Mouse (Mus musculus): Measurements from ENCODE around the gene Cacna1d.

The Cacna1d gene

DNA sequence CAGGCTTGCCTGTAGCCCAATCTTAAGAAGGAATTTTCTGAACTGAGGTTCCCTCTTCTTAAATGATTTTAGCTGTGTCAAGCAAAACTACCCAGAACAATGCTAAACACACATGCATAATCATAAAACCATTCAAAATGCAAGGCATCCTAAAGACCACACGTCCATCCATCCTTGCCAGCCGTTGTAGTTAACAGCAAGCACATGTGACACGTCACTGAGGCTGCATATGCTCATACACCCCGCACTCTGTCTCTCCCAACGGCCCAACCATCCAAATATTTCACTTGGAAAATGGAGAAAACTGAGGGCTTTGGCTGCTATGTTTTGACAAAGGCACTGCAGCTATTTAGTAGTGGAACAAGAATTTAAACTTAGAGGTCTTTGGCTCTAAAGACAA is 220.9 kb downstream of the Cacna1d start:
- DNase-seq (ENCODE audit: low read depth, low spot score): no peak

DNA sequence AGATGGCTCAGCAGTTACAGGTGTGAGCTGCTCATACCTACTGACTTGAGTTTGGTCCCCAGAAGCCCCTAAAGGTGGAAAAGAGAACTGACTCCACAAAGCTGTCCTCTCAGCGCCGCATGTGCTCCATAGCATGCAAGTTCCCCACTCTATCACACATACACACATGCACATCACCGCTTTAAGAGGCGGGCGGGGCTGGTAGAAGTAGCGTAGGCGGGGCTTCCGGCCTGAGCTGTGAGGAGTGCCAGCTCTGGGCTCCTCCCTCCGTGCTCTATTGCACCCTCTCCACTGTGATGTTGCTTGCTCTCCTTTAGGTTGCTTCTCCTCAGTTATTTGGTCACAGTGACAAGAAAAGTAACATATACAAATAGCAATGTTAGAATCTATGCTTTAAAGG is 225.5 kb downstream of the Cacna1d start:
- peak; percentile 27 for DNase-seq (ENCODE audit: low read depth, low spot score)

DNA sequence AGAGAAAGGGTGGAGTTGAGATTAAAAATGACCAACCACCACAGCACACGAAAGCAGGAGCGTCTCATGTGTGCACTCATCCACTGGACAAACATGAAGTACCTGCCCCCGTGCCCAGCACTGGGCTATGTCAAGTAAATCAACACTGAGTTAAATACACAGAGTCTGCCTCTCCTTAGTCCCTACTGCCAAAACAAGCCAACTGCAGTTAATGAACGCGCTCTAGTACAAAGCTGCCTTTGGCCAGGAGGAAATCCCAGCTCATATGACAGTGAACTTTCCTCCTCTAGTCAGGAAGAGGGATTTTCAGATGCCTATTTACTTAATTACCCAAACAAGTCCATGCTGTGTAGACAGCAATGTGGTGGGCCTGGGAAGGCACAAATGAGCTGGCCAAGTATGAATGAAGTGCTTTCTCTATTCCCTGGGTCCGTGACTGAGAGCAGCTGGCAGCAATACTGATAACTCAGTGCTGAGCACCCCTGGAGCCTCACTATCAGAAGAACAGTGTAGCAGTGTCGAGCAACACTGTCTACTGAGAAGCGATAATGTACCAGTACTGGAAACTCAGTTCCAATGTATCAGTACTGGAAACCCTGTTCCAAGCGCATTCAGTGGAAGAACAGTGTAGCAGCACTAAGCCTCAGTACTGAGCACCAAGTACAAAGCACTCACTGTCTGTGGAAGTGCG is 229.5 kb downstream of the Cacna1d start:
- DNase-seq (ENCODE audit: low read depth, low spot score): no peak

DNA sequence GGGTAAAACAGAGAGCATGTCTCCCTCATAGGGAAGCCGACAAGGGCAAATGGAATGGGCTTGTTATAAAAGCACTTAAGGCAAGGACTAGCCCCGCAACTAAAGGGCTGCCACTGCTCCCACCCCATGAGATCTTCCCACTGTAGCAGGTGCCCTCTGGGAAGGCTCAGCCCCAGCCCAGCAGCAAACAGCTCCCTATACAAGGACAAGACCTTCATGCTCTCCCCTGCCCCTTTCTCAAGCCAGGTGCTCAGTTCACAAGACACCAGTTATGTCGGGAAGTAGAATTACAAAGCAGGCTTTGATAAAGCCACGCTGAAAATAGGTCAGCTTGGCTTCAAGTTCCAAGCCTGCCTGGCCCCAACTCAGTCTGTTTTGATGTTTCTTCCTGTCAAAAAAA is 233.6 kb downstream of the Cacna1d start:
- DNase-seq (ENCODE audit: low read depth, low spot score): no peak

DNA sequence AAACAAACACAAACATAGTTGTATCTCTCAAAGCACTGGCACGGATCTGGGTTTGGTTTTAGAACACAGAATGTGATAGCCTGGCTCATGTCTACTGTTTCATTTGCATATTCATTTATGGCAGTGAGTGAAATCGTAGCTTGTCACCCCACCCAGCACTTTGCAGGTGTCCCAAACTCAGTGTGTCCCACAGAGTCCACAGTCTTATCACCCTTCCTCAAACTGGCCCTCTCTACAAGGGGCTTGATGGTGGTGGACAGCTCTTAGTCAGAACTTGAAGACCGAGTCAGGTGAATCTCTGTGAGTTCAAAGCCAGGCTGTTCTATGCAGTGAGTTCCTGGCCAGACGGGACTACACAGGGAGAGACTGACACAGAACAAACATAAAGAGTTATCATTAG is 234.8 kb downstream of the Cacna1d start:
- DNase-seq (ENCODE audit: low read depth, low spot score): no peak

DNA sequence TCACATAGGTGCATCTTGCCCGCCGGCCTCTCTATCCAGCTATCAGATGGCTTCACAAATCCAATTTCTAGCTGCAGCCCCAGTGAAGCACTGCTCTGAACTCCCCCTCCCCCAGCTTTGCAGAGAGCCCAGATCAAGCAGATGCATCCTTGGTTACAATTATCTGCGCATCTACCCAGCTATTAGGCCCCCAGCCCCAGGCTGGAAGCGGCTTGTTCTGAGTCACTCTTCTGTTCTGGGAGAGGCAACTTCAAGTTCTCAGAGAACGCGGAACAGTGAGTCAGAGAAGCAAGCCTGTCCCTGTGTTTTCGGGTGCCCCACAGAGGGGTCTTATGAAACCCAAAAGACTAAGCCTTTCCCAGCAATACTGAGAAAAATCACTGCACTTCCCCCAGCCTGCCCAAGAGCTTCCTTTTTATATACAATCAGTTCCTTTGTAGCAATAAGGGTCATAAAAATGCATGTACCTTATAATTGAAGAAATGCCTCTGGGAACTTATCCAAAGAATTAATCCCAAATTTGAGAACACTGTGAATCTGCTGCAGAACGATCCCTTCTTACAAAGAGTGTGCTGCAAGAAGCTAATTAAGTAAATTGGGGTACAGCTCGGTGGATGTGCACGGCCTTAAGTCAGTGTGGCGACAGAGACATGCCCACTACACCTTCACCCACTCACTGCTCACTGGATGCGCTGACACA is 235.4 kb downstream of the Cacna1d start:
- DNase-seq (ENCODE audit: low read depth, low spot score): no peak

DNA sequence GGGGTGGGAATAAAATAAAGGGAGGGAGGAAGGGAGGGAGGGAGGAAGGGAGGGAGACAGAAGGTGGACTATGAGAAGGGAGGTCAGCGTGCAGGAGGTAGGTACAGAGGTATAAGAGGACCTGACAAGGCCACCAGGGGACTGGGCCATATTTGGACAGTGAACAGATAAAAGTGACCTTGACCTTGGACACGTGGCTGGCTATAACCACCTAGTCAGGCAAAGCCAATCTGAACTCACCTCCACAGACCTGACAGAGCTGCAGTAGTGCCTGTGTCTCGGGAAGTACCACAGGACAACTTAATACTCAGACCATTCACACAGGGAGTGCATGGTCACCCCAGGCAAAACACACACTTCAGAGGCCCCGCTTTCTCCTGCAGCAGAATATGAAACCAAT is 236.5 kb downstream of the Cacna1d start:
- no peak for DNase-seq (ENCODE audit: low read depth, low spot score)

DNA sequence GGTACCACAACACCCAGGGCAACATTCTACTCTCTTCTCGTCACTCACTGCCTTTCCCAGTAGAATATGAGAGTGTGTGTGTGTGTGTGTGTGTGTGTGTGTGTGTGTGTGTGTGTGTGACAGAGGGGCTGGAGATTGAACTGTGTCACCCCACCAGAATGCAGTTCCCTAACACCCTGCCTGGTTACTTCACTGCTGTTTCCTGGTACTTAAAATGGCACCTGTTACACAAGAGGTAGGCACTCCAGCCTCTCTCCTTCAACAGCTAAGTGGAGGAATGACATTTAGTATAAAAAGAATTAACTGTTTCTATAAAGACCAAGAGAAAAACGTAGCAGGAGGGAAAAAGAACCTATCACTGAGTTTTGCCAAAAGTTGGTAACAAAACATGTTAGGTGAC is 238.4 kb downstream of the Cacna1d start:
- DNase-seq (ENCODE audit: low read depth, low spot score): no peak

DNA sequence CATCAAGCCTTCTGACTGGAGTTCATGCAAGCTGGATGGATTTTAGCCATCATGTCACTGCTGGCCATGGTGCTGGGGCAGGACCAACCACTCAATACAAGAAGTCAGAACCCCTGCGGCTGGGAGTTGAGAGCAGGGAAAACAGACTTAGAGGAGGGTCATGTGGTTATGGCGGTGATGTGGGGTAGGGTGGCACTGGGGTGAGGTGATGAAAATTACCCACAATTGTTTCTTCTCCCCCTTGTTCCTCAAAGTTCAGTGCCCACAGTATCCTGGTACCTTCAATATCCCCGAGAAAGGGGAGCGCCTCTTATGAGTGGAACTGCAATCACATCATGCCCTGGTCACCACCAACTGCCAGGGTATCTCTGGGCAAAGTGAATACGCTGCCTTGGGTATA is 239.9 kb downstream of the Cacna1d start:
- no peak for DNase-seq (ENCODE audit: low read depth, low spot score)

DNA sequence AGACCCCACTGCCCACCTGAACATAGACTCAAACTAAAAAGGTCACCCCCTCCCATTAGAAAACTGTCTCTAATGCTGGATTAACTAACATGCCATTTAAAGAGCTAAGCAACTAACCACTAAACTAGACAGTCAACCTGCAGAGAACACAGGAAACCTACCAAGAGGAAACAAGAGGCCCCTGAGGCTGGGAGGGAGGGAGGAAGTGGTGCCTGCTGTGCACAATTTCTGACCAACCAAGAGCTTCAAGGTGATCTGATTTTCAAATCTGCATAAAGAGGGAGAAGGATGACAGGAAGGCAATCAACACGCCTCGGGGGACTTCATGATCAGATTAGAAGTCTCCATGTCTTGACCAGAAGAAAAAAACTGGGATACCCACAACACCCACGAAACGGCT is 241.7 kb downstream of the Cacna1d start:
- DNase-seq (ENCODE audit: low read depth, low spot score): no peak

DNA sequence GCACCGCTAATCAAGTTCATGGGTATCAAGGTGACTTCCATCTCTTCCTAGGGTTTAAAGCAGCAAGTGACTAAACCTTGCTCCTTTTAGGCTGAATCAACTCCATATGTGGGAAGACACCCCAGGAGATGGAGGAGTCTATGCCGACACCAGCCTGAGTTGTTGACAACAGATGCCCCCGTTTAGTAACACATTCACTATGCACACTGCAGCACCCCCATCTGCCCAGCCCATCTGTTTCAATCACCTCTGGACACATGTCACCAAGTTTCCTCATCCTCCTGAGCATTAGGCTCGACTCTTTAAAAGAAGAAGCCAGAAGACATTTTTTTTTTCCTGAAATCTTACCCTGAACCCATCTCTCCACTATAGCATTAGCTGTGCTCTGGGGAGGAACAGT is 242.4 kb downstream of the Cacna1d start:
- DNase-seq (ENCODE audit: low read depth, low spot score): no peak

DNA sequence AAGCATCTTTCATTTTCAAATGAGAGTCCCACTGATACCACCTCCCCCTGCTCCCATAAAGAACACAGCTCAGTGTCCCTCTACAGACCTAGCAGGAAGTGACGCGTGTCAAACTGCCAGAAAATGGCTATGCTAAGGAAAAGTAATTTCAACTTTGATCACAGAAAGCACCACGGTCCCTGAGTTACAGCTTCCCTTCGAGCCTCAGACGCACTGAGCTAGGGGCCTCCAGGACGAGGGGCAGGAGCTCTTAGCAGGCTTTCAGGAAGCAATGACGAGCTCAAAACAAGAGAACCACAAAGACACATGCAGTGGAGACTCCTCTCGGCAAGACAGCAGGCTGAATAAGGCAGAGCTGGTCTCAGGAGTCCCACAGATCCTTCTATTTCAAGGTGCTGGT is 243.1 kb downstream of the Cacna1d start:
- no peak for DNase-seq (ENCODE audit: low read depth, low spot score)

DNA sequence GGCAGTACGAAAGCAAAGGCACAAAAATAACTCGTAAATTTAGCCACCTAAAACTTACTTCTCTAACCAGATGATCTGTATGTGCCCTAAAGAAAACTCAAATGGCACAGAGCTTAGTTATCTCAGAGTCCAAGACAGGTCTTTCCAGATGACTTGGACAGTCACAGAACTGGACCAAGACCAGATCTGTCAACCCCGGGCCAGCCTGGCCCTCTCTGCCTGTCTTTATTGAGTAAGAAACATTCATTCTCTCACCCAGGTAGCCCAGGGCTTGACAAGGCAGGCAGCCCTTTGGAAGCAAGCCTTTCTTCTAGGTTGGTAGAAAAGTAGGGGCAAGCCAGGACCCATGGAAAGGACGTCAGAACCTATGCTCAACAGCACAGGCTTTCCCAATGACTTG is 243.6 kb downstream of the Cacna1d start:
- DNase-seq (ENCODE audit: low read depth, low spot score): no peak

DNA sequence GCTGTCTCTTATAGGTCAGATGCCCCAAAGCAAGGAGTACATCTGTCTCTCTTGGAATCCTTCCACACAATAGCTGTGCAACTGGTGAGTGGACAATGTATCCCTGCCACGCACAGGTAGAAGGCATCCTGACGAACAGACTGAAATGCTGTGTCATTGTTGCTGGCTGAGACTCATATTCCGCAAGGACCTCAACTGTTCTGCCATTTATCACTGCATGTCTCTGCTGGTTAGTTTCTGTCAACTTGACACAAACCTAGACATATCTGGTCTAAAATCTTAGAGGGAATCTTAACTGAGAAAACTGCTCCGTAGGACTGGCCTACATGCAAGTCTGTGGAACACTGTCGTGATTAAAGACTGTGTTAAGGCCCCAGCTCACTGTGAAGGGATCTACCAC is 246.5 kb downstream of the Cacna1d start:
- DNase-seq (ENCODE audit: low read depth, low spot score): no peak

DNA sequence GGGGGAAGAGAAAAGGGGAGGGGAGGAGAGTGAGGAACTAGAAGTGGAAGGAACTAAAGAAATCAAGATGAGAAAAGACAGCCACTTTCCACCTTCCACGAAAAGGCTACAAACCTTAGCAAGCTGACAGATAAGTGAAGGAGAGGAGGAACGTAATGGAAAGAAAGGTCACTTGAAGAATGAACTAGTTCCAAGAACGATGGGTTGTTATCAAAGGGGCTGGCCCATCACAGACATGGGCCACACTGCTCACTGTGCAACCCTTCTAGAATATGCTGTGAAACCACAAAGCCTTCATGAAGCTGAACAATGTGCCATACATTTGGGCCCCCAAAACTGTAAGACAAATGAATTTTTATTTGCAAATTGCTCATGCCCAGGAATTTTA is 248.4 kb downstream of the Cacna1d start:
- no peak for DNase-seq (ENCODE audit: low read depth, low spot score)

DNA sequence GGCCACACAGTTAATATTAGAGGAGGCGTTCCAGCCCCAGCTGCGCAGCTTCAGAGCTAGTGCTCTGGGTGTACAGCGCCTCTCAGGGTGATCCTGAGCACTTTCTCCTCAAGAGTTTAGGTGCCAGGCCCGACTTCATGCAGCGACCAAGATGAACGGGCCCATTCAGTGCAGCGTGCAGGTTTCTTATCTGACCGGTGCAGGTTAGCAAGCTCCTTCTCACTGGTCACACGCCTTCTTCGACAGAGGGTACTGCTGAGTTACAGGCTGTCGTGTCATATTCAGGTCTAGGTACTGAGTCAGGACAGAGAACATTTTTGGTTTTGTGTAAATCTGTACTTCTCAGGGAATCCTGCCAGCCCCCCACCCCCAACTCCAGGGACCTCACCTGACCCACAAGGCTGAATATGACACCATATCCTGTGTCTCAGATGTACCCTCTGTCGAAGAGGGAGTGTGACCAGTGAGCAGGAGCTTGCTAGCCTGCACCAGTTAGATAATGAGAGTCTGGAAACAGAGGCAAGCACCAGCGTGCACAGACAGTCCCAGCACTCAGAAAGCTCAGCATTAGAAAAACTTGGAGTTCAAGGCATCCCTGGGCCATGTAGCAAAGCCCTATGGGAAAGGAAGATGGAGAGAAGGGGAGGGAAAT is 249.0 kb downstream of the Cacna1d start:
- no peak for DNase-seq (ENCODE audit: low read depth, low spot score)

DNA sequence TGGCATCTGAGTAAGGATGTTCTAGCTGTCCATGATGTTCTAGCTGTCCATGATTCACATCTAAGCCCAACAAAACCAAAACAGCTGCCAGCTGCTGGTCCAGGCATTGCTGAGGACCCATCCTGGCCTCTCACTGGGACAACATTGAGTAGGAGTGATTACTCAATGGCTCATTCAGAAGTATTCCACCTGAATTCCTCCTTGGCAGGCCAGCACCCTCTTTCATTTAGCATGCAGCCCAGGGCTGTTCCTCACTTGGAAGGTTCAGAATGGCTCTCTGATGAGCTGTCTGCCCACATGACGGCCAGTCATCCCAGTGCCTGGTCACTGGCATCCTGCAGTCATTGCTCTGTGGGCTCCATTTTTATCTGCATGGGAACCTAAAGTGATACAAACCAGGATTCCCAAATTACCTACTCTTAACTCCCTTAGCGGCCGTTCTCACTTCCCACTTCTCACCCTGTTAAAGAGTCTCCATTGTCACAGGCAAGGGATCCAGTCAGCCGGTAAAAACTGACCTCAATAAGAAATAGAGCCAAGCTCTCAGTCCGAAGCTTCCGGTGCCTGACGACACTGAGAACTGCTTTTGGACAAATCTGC is 250.2 kb downstream of the Cacna1d start:
- DNase-seq (ENCODE audit: low read depth, low spot score): no peak

DNA sequence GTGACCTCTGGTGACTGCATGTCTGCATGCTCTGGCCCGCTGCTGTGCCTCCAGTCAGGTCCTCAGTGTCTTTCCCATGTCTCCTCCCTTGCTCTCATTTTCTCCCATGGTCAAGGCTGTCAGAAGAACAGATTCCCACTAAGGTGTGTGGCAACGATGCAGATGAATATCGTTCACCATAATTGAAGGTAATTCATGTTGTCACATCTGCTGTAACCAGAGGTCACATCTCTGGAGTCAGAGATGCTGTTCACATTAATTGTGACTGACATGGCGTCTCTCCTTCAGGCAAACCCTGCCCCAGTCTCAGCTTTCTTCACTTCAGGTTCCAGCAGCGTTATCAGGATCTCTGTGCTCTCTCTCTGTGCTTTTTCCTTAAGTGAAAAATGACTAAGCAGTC is 252.4 kb downstream of the Cacna1d start:
- DNase-seq (ENCODE audit: low read depth, low spot score): no peak

DNA sequence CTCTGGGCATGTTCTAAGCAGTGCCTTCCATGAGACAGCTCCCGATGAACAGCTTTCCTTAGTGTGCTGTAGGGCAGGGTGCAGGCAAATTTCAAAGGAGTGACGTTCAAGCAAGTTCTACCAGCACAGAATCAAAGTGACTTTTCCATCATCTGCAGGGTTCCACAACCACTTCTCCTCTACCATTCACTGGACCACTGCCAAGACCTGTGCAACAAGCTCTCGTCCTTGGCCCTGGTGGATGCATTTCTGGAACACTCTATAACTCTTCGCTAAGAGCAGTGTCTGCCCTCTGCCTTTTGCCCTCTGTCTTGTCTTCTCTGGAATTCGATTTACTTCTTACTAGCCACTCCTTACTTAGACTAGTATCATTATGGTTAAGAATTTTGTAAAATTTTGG is 266.1 kb downstream of the Cacna1d start:
- no peak for DNase-seq (ENCODE audit: low read depth, low spot score)

DNA sequence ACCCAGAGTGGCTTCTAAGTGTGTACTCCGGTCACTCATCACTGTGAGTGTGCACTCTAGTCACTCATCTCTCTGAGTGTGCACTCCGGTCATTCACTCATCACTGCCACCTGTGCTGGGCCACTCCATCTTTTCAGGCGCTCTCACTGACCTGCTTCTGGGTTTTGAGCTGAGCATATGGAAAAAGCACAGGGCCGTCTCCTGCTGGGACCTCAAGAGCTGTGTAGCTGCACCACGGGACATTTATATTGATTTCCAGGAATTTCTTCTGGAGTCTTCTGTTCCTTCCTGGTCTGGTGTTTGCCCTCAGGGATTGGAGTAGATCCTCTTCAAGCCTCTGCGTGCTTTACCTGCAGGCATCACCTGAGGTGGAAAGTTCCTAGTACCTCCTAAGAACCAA is 269.2 kb downstream of the Cacna1d start:
- no peak for DNase-seq (ENCODE audit: low read depth, low spot score)

DNA sequence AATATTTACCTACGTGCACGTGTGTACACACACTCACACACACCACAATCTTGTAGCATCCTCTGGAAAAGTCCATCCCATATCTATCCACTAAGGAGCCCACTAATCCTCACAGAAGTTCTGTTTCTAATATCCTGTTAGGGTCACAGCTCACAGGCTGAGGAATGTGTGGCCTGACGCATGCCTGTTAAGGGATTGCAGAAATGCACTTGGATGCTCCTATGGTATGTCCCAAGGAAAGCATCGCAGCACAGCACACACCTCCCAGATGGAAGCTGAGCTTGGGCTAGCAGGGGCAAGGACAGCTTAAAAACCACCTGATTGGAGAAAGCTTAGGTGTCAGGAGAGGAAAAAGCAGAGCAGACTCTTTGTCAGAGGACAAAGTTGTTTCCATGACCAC is 271.4 kb downstream of the Cacna1d start:
- no peak for DNase-seq (ENCODE audit: low read depth, low spot score)

DNA sequence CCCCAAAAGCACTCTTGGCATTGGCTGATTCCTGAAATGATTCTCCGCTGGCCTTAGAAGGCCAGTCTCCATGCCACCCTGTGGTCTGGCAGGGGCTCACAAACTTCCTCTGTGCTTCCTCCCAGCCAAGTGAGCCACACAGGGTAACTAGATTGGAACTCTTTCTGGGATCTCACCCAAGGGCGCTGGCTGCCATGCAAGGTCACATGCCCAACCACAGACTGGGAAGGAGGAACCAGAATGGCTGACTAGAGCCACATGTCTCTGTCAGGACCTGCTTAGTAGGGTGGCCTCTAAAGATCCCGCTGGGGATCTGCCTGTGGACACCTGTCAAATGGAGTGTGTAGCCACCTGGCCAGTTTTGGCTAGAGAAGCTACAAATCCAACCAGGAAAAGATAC is 273.1 kb downstream of the Cacna1d start:
- no peak for DNase-seq (ENCODE audit: low read depth, low spot score)

DNA sequence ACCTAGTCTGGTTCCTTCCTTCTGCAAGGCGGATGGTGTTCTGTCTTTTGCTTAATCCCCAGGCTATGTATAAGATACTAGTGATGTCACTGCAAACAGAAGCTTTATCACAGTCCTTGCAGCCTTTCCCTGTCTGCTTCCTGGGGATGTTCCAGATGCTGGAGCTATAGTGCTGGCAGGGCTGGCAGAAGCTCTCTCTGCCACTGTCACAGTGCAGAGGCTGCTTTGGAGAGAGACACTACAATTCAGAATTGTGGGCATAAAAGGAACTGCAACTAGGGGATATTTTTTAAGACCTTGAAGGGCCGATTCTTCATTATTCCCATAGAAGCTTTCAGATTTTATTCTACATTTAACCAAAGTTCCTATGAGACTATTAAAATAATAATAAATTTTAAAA is 274.1 kb downstream of the Cacna1d start:
- no peak for DNase-seq (ENCODE audit: low read depth, low spot score)
